Mouse (Mus musculus) limb, embryonic 15.5 days (tissue): ENCODE data around the gene Plpp1. TPM values are rescaled to one million over a fixed set of nuclear protein-coding genes. Genes with fewer than 3 reads are reported as not detected.

ENCODE experiments used
- ATAC-seq: fragments of 200-750 bp; cut with Nextera tagmentation; 2 replicates; pipeline ENCODE4 v1.8.0; 2017; ENCODE audit warnings: low read depth, moderate TSS enrichment; ENCODE audit not compliant: insufficient number of reproducible peaks, low FRiP score, low TSS enrichment
- H3K27ac ChIP-seq: fragments of 300-500 bp; sonication (generic); 2 replicates; pipeline ENCODE4 v1.5.1; 2015; ENCODE audit warnings: moderate library complexity, mild to moderate bottlenecking, inconsistent platforms
- H3K27me3 ChIP-seq: fragments of 300-500 bp; sonication (generic); 2 replicates; pipeline ENCODE4 v1.6.1; 2015; ENCODE audit warnings: inconsistent platforms
- H3K36me3 ChIP-seq: fragments of 300-500 bp; sonication (generic); 2 replicates; pipeline ENCODE4 v1.6.1; 2015; ENCODE audit warnings: inconsistent platforms
- H3K4me1 ChIP-seq: fragments of 300-500 bp; sonication (generic); 2 replicates; pipeline ENCODE4 v1.6.1; 2015; ENCODE audit warnings: inconsistent platforms
- H3K4me2 ChIP-seq: fragments of 300-500 bp; sonication (generic); 2 replicates; pipeline ENCODE4 v1.6.1; 2015; ENCODE audit warnings: mild to moderate bottlenecking, inconsistent platforms
- H3K4me3 ChIP-seq: fragments of 300-500 bp; sonication (generic); 2 replicates; pipeline ENCODE4 v1.5.1; 2015; ENCODE audit warnings: mild to moderate bottlenecking, inconsistent platforms
- H3K9ac ChIP-seq: fragments of 300-500 bp; sonication (generic); 2 replicates; pipeline ENCODE4 v1.6.1; 2015; ENCODE audit warnings: inconsistent platforms
- H3K9me3 ChIP-seq: fragments of 300-500 bp; sonication (generic); 2 replicates; pipeline ENCODE4 v1.6.1; 2016; ENCODE audit warnings: inconsistent platforms
- WGBS: fragments of 180-500 bp; shearing (Covaris S2); methylation state at CpG from one replicate; pipeline ENCODE4 v1.1.7; 2015; 5-methylcytosine and 5-hydroxymethylcytosine counted together
- polyA plus RNA-seq: library from polyadenylated mRNA; unstranded; fragments of >200 nt; fragmentation: Nextera tagmentation; extraction: Ambion mirVana; gene quantifications from 2 replicates; pipeline ENCODE4 v1.2.1, GENCODE M21; 2015

Plpp1 gene
- polyA plus RNA-seq, 1 experiment from 2014 or later = 90.5 TPM

- 82% methylated on average over 17 of the region's 17 CpGs for WGBS
- no peaks in the 10 kb centered on the region for H3K4me1 ChIP-seq
- no peaks in the 10 kb centered on the region for H3K9me3 ChIP-seq
- ATAC-seq = no peak
- no peak overlapping the region for H3K9ac ChIP-seq
- no peaks in the 10 kb centered on the region for H3K27me3 ChIP-seq
- no peak overlapping the region for H3K4me2 ChIP-seq
- no peak overlapping the region for H3K27ac ChIP-seq
- H3K36me3 ChIP-seq = peaks cover 14% of the 10 kb centered on the region
- H3K4me3 ChIP-seq = no peak overlapping the region
Observed at GRCm38 (mm10) chr13:112853710-112854316, 53.2 kb downstream of the Plpp1 start.

- no peak overlapping the region for H3K9ac ChIP-seq
Observed at GRCm38 (mm10) chr13:112854402-112854801, 53.8 kb downstream of the Plpp1 start.

GRCm38 (mm10) chr13:112857921-112858320 lies 57.3 kb downstream of the Plpp1 start:
- Histone ChIP-seq H3K4me3 (no peak overlapping the region), H3K4me1 (no peaks in the 10 kb centered on the region), H3K27ac (no peak overlapping the region), H3K27me3 (no peaks in the 10 kb centered on the region), H3K9me3 (no peaks in the 10 kb centered on the region), H3K4me2 (no peak overlapping the region), H3K9ac (no peak overlapping the region), H3K36me3 (peaks cover 44% of the 10 kb centered on the region)
- WGBS = 82% methylated on average over 7 of the region's 7 CpGs
- no peak for ATAC-seq

More at GRCm38 (mm10) chr13:112854402-112854801, 53.8 kb downstream of the Plpp1 start:
- Histone ChIP-seq H3K27me3 (no peaks in the 10 kb centered on the region), H3K4me1 (no peaks in the 10 kb centered on the region), H3K4me2 (no peak overlapping the region), H3K27ac (no peak overlapping the region), H3K9me3 (no peaks in the 10 kb centered on the region), H3K4me3 (no peak overlapping the region), H3K36me3 (peaks cover 17% of the 10 kb centered on the region)
- ATAC-seq = no peak
- 74% methylated on average over 6 of the region's 6 CpGs for WGBS

GRCm38 (mm10) chr13:112859574-112860134 lies 59.1 kb downstream of the Plpp1 start:
- no peak for ATAC-seq
- WGBS = 89% methylated on average over 21 of the region's 21 CpGs
- Histone ChIP-seq H3K27me3 (no peaks in the 10 kb centered on the region), H3K4me3 (no peak overlapping the region), H3K27ac (no peak overlapping the region), H3K9me3 (no peaks in the 10 kb centered on the region), H3K4me2 (no peak overlapping the region), H3K4me1 (no peaks in the 10 kb centered on the region), H3K36me3 (peaks cover 60% of the 10 kb centered on the region), H3K9ac (no peak overlapping the region)

GRCm38 (mm10) chr13:112860370-112860769 lies 59.8 kb downstream of the Plpp1 start:
- no peak for ATAC-seq
- H3K9ac ChIP-seq = no peak overlapping the region
- H3K36me3 ChIP-seq = peaks cover 67% of the 10 kb centered on the region
- no peaks in the 10 kb centered on the region for H3K4me1 ChIP-seq
- 88% methylated on average over 2 of the region's 2 CpGs for WGBS
- H3K4me3 ChIP-seq = no peak overlapping the region
- H3K27me3 ChIP-seq = no peaks in the 10 kb centered on the region
- H3K9me3 ChIP-seq = no peaks in the 10 kb centered on the region
- H3K27ac ChIP-seq = no peak overlapping the region
- H3K4me2 ChIP-seq = no peak overlapping the region

- H3K36me3 ChIP-seq = peaks cover 72% of the 10 kb centered on the region
- WGBS = 89% methylated on average over 9 of the region's 9 CpGs
- no peak for ATAC-seq
- H3K9me3 ChIP-seq = no peaks in the 10 kb centered on the region
- no peaks in the 10 kb centered on the region for H3K4me1 ChIP-seq
- no peak overlapping the region for H3K9ac ChIP-seq
- H3K27me3 ChIP-seq = no peaks in the 10 kb centered on the region
- no peak overlapping the region for H3K4me2 ChIP-seq
- no peak overlapping the region for H3K4me3 ChIP-seq
- H3K27ac ChIP-seq = no peak overlapping the region
Observed at GRCm38 (mm10) chr13:112860911-112861310, 60.3 kb downstream of the Plpp1 start.

GRCm38 (mm10) chr13:112861825-112862306 lies 61.3 kb downstream of the Plpp1 start:
- H3K27ac ChIP-seq = no peak overlapping the region
- WGBS = 50% methylated on average over 5 of the region's 5 CpGs
- no peak overlapping the region for H3K4me3 ChIP-seq
- no peak overlapping the region for H3K4me2 ChIP-seq
- no peaks in the 10 kb centered on the region for H3K9me3 ChIP-seq
- H3K4me1 ChIP-seq = no peaks in the 10 kb centered on the region
- H3K9ac ChIP-seq = no peak overlapping the region
- peaks cover 76% of the 10 kb centered on the region for H3K36me3 ChIP-seq
- no peak for ATAC-seq
- H3K27me3 ChIP-seq = no peaks in the 10 kb centered on the region

GRCm38 (mm10) chr13:112862342-112862741 lies 61.8 kb downstream of the Plpp1 start:
- H3K27me3 ChIP-seq = no peaks in the 10 kb centered on the region
- H3K36me3 ChIP-seq = peaks cover 75% of the 10 kb centered on the region
- H3K4me3 ChIP-seq = no peak overlapping the region
- no peak overlapping the region for H3K4me2 ChIP-seq
- no peak for ATAC-seq
- H3K27ac ChIP-seq = no peak overlapping the region
- 81% methylated on average over 3 of the region's 3 CpGs for WGBS
- H3K4me1 ChIP-seq = no peaks in the 10 kb centered on the region
- H3K9me3 ChIP-seq = no peaks in the 10 kb centered on the region
- no peak overlapping the region for H3K9ac ChIP-seq

- ATAC-seq = no peak
- Histone ChIP-seq H3K4me1 (no peaks in the 10 kb centered on the region), H3K4me3 (no peak overlapping the region), H3K27ac (no peak overlapping the region), H3K27me3 (no peaks in the 10 kb centered on the region), H3K9ac (no peak overlapping the region), H3K36me3 (peaks cover 78% of the 10 kb centered on the region), H3K9me3 (no peaks in the 10 kb centered on the region), H3K4me2 (no peak overlapping the region)
- WGBS = 95% methylated on average over 1 of the region's 1 CpGs
Observed at GRCm38 (mm10) chr13:112862978-112863677, 62.5 kb downstream of the Plpp1 start.

GRCm38 (mm10) chr13:112866782-112867181 lies 66.2 kb downstream of the Plpp1 start:
- no peak for ATAC-seq
- H3K4me3 ChIP-seq = no peak overlapping the region
- no peak overlapping the region for H3K27ac ChIP-seq
- H3K9me3 ChIP-seq = no peaks in the 10 kb centered on the region
- H3K4me2 ChIP-seq = no peak overlapping the region
- H3K27me3 ChIP-seq = no peaks in the 10 kb centered on the region
- no peaks in the 10 kb centered on the region for H3K4me1 ChIP-seq
- WGBS = 88% methylated on average over 7 of the region's 7 CpGs
- peaks cover 86% of the 10 kb centered on the region for H3K36me3 ChIP-seq
- no peak overlapping the region for H3K9ac ChIP-seq

GRCm38 (mm10) chr13:112867381-112867780 lies 66.8 kb downstream of the Plpp1 start:
- Histone ChIP-seq H3K27me3 (no peaks in the 10 kb centered on the region), H3K27ac (no peak overlapping the region), H3K4me1 (no peaks in the 10 kb centered on the region), H3K4me3 (no peak overlapping the region), H3K9ac (no peak overlapping the region), H3K36me3 (peaks cover 90% of the 10 kb centered on the region), H3K4me2 (no peak overlapping the region), H3K9me3 (no peaks in the 10 kb centered on the region)
- no peak for ATAC-seq
- WGBS = 93% methylated on average over 8 of the region's 8 CpGs

GRCm38 (mm10) chr13:112870039-112870690 lies 69.6 kb downstream of the Plpp1 start:
- Histone ChIP-seq H3K9ac (no peak overlapping the region), H3K9me3 (no peaks in the 10 kb centered on the region), H3K4me3 (no peak overlapping the region), H3K36me3 (peaks cover 83% of the 10 kb centered on the region), H3K4me2 (no peak overlapping the region), H3K27ac (no peak overlapping the region), H3K4me1 (no peaks in the 10 kb centered on the region), H3K27me3 (no peaks in the 10 kb centered on the region)
- no peak for ATAC-seq
- 77% methylated on average over 11 of the region's 11 CpGs for WGBS
